Mouse (Mus musculus) 416B (cell line): ENCODE measurements around the gene Cyyr1.
"Not testable (repeated sequence)": the region's sequence is repeated elsewhere in the genome, so short reads cannot be mapped to it uniquely, and the experiment has no call there.

Source experiments
- DNase-seq: peaks from one replicate; pipeline ENCODE4 v3.0.0; 2011; ENCODE audit warnings: low read depth

Cyyr1 gene

DNA sequence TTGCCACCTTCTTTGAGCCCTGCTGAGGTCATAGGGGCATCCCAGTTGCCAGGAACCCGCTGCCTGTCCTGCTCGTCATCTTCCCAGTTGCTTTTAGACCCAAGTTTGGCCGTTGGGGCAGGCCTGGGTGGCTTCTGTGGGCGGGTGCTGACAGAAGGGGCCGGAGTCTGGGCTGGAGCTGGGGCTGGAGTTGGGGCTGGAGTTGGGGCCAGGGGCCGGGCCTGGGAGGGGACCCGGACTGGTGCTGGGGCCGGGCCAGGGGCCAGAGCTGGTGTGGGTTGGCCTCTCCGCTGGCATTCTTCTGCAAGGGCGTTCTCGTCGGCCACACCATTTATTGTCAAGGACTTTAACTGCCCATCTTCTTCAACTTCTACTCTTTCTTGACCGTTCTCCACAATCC lies at the start of gene Cyyr1:
Gene Cyyr1 (minus strand): TSS at position 101 of the 400 bp plus-strand sequence.
- DNase-seq, result not testable (repeated sequence)

DNA sequence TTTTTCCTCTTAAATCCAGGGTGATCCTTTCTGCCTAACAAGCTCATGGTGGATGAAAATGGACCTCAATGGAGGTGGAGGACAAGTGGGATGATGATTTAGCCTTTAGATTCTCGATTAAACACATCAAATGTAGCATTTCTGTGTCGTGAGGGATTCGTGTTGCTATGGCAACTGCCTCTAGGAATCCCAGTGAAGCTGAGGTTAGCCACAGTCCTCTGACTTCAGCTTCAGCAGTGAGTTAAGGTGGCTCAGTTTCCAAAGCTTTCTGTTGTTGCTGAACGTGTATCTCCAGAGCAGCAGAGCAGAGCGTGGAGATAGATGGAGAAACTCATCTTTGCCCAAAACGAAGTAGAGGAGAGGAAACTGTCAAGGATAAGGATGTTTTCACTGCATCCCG lies 35.6 kb upstream of the Cyyr1 start:
- no peak for DNase-seq

DNA sequence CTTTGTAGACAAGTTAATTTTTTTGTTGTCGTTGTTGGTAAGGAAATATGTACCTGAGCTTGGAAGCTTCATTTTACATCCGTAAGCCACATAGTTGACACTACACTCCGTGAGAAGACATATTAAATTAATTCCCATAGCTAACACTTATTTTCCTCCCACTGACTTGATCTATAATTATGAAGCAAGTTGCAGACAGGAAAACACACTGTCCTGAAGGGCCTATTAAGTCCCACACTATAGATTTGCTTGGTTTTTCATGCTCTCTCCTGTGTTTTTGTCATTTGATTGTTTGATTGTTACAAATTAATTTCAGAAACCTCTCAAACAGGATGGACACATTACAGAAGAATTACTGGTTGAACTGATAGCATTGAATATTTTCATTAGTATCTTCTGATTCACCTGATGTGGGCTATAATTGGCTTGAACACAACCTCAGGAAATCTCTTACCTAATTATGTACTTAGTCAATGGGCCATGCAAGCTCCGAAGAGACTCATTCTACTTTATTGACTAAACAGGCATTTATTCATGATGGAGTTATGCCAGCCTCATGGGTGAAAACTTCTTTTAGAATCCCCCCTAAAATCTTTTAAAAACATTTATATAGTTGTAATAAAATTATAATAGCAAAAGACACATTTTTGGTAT lies 34.5 kb upstream of the Cyyr1 start:
- DNase-seq, result no peak

DNA sequence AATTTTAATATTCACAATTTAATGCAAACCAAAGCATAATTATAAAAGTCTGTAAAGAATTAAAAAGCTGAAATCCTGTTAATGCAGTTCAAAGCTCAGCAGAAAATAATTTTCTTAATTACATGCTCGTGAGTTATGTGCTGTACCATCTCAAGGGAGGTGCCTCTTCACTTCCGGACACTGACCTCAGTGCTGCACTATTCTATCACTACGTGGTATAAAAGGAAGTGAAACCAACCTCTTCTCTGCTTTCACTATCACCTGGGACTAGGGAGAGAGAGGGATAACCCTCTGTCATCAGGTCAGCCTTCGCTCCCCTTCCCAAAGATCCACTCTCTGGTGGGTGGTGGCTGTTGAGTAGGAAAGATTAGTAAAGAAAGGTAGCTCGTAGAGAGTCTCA lies 13.3 kb upstream of the Cyyr1 start:
- DNase-seq, result no peak

DNA sequence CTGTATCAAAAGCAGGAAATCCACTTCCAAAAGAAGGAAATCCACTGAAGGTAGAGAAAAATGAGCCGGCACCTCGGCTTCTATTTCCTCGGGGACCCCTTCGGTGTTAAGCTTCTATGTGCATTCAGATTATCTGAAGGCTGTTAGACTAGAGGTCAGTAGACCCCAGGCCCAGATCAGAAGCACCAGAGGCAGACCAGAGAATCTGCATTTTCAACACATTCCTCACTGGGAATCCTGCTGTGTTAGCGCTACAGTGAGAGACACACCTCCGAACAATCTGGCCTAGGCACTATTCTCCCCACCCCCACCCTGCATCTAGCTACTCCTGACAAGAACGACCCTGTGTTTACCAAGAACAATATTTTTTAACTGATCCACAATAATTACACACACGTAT lies 641 bp upstream of the Cyyr1 start:
- DNase-seq, result no peak

DNA sequence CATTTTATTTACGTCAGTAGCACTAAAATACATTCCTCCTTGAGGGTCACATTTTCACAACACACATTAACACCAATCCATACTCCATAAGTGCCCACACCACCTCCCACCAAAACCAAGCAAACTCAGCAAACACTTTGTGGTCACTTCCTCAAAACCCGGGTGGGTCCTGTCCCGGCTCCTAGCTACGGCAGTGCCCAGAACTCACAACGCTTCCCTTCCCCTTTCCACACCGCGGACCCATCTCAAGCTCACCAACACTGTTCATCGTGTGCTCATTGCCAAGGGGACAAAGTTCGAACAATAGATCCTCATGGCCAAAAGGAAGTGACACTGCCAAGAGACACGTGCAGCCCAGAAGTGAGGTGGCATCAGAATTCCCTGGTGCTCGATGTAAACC lies 1.2 kb downstream of the Cyyr1 start:
- not testable (repeated sequence) for DNase-seq

DNA sequence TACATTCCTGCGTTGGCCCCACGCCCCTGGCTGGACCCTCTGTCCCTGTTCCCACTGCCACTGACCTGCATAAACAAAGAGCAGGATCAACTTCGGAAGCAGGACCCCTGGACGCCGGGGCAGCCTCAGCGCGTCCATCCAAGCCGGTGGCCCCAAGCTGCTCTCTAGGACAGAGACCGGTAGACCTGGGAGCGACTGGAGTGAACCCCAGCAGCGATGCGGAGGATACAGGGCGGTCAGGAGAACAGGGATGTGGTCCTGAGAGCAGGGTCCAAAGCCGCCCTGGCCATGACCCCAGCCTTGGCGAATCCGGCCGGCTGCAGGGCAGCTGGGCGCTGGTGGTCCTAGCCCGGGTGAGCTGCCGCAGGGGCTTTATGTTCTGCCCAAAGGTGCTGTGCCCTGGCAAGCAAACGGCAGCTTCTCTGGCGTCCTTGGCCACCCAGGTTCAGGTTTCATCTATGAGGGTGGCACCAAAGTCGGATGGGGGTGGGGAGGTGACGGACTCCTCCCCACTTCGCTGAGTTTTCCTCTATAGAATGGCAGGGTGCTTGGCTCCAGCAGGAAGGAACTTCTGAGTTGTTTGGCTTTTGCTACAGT lies 3.1 kb downstream of the Cyyr1 start:
- DNase-seq, result no peak

DNA sequence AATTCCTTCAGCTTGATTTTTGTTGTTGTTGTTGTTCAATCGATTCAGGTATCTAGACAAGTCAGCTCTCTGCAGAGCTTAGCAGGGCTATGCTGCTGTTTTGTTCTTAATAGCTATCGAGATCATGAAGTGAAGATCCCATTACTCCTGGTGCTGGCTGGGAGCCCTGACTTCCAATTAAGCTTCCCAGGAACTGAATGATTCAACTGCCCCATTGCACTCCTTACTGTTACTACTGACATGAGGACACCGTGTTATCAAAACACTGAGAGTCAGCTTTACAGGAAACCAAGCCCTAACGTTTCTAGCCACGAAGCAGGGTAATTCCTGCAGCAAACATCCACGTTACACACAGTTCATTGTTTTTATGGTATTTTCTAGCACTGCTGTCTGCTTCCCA lies 6.7 kb downstream of the Cyyr1 start:
- no peak for DNase-seq

DNA sequence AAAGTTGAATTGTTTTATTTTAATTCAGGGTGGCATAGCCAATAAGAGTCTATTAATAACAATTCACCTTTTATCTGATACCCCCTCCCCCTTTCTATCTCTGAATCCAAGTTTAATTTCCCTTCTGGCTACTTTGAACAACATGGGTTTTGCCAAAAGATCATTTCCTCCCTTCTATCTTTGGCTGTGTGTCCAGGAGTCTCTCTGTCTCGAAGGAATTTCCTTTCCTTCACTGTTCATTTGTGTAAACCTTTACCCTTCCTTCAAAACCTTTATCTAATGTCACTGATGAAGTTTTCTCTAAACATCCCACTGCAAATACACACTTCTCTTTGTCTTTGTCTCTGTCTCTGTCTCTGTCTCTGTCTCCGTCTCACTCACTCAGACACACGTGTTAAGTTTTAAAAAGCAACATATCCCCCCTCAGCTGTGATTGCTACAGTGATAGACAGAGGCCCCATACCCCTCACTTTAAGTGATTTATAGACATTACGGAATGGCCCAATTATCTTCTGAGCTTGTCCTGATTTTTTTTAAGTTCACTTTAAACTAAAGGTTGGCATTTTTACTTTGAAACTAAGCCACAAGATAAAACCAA lies 11.4 kb downstream of the Cyyr1 start:
- no peak for DNase-seq

DNA sequence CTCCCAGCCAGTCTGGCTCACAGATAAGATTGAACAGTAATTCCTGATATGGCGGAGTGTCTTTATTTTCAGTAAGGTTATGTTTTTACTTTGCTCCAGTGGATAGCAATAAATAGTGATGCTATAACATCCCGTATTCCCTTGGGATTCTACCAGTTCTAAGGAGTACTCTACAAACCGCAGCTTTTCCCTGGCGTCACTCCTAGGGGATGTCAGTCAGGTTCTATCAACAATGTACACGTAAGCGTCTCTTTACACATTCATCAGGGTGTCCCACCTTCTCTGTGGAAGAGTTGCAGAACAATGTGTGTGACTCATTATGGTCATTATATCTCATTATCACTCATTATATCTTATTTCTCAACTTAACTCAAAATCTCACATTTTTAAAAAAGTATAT lies 12.2 kb downstream of the Cyyr1 start:
- no peak for DNase-seq

DNA sequence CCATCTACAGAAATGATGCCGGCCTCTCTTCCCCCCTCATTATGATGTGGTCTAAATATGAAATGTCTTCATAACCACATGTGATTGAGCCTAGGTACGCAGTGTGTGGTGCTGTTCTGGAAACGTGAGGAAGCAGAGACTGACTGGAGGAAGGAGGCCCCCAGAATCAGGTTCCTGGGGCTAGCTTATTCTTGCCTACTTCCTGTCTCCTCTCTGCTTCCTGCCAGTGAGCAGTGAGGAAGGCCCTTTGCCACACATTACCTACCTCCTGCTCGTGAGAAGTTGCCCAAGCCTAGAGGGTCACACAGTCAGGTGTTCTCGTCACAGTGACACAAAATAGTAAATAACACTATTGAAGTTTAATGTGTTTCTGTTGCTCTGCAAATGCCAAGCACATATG lies 14.8 kb downstream of the Cyyr1 start:
- DNase-seq, result no peak

DNA sequence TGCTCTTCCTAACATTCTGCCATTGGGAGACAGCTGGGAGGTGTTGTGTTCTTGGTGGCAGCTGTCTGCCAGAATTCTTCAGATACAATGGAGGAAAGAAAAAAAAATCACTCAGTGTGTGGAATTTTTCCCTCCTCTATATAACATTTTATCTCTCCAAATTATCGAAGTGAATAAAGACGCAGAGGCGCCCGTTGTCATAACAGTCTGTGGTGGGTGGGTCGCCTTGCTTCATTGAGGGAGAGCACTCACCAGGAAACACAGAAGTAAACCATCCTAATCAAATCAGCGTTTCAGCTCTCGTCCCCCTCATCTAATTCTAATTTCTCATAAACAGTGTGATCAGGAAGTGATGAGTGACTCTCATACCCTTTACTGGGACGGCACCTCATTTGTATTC lies 17.1 kb downstream of the Cyyr1 start:
- DNase-seq, result no peak

DNA sequence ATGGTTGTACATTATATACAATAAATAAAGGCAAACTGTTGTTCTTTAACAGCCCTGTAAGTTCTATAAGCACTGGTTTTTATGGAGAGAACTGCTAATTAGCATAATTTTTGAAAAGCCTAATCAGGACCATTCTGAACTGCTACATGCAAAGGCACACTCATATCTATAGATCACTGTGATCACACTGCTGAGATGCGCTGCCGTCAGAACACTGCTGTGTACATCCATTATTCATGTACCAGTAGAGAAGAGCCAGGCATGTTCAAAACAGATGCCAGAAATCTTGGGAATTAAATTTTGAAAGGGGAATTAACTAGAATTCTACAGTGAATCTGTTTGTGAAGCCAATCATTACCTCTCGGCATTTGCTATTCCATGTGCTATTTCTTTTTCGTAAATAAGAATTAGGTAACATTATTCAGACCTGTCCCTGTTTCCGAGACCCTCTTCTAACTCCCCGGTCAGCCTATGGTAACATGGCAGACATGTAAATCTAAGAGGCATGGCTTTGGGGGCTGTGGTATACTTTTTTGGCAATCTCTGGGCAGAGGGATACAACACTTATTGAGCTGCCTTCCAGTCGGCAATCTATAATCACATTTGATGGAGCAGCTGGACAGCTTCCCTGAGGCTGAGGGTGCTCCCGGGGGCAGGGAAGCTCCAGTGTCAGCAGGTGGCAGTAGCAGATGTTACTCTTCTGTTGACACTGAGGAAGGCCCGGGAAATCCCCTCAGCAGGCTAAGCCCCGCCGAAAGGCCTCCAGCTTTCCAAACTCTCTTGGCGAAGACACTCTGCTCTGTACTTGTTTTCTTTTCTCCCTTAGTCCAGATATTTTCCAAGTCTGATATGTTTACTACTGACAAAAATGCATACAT lies 25.2 kb downstream of the Cyyr1 start:
- no peak for DNase-seq

DNA sequence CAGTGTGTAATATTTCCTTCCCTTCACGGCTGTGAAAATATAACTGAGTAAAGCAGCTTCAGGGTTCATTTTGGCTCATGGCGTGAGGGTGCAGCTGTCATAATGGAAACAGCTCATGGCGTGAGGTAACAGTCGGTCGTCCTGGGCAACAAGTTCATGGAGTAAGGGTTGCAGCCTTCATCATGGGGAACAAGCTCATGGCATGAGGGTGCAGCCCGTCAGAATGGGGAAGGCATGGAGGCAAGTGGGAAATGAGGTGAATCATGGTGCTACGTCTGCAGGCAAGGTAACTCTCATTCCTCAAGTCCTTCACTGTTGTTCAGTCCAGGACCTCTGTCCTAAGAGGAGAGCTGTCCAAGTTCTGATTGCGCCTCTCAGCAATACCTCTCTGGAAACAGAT lies 28.6 kb downstream of the Cyyr1 start:
- DNase-seq, result no peak

DNA sequence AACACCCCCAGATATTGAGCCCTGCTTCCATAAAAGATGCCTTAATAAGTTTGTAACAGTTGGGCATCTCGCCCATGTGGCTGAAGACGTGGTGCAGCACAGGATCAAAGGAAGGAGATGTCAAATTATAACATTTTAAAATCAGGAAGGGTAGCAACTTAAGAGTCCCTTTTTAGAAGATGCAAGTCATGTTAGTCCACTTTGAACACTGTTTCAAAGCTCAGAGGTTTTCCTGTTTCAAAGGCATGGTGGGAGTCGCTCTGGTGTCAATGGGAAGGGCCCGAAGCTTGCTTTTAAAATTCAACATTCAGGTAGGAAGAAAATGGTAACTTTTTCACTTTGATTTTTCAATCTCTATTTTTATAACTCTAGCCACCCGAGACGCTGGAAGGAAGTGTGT lies 45.9 kb downstream of the Cyyr1 start:
- no peak for DNase-seq

DNA sequence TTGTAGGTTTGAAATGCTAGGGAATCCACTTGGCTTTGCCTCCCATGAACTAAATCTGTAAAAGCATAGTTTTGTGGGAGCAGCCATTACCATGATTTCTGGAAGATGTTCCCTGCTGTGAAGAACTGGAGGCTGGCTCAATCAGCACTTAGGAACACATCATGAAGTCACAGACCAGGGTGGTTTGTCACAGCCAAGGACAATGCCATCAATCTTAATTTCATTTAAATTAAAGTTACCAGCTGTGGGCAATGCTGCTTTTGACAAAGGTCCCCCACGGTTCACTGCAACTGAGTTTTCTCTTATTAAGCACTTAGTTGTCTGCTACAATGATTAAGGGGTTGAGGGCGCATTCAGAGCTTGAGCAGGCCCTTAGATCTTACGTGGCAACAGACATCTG lies 48.1 kb downstream of the Cyyr1 start:
- no peak for DNase-seq

DNA sequence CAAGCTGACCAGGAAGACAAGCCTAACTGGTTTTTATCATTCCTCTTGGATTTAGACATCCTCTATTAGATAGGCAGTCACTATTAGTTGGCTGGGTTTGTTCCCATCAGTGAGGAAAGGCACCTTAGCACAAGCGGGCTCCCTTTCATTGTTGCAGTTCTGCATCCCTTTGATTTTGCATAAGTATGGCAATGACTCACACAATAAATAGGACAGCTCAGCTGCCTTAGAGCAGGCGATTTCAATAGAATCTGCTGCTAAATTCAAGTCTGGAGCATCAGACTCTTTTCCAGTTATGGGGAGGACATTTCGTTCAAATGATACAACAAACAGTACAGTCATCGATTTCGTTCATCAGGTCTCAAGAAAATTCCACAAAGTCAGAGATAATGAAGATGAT lies 49.8 kb downstream of the Cyyr1 start:
- DNase-seq, result no peak

DNA sequence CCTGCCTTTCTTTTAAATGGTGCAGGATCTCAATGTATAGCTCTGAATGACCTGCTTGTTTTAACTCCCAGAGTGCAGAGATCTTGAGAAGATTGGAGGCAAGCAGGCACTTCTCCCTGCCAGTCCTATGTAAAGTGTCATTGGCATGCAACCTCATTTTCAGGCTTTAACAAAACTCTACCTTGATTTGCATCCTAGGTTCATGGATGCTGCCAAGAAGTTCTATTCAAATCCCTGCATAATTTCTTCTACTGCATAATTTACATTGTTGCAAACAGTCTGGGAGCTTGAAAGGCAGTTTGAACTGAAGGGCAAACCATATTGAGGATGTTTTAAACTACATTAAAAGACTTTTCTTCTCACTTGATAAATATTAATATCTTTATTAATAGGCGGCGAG lies 57.4 kb downstream of the Cyyr1 start:
- DNase-seq, result no peak

DNA sequence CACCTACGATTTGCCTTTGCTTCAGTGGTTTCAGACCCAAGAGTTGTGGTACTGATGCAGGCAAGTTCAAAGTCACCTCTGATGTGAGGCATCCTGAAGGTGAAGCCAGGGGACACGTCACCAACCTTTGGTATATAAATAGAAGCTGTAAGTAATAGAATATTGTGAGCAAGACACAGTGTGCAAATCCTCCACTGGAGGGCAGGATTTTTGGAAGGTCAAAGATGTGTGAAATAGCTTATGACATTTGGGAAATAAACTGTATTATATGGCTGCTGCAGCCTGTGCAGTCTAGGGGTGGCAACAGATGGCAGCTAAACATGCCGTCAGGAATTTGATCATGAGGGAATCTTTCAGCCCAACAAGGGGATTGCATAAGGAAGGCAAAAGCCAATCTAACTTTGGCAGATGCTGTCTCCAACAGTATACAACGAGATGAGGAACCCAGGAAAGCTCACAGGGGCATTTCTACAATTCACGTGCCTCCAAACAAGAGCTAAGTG lies 65.0 kb downstream of the Cyyr1 start:
- DNase-seq, result no peak

DNA sequence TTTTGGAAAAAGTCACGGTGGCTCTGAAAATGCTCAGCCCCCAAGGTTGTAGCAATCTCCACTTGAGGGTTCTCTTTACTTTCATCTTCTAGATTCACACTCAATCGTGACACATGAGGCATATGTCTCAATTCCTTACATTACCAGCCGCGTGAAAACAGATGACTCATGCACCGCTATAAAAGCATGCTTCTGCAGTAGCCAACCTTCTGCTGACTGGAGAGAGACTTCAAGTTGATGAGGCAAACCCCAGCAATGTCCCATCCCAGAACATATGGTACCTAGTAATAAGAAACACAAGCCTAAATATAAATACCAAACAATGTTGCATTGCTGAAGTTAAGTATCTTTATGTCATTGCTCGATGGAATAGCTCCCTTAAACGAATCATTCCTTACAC lies 65.9 kb downstream of the Cyyr1 start:
- no peak for DNase-seq

DNA sequence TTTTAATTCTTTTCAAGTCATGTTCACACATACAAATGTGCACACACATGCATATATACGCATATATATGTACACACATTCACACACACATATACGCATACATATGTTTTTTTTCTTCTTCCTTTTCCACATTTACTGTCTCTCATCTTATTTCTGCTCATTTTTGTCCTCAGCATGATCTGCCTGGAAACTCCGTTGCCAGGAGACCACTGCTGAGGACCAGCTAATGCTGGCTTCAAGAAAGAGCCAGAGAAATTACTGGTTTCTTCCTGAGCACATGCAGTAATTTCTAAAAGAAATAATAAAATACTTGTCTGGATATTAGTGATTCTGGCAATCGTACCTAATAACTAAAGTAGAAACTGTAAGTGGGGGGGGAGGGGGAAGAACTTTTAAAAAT lies 68.6 kb downstream of the Cyyr1 start:
- DNase-seq, result no peak

DNA sequence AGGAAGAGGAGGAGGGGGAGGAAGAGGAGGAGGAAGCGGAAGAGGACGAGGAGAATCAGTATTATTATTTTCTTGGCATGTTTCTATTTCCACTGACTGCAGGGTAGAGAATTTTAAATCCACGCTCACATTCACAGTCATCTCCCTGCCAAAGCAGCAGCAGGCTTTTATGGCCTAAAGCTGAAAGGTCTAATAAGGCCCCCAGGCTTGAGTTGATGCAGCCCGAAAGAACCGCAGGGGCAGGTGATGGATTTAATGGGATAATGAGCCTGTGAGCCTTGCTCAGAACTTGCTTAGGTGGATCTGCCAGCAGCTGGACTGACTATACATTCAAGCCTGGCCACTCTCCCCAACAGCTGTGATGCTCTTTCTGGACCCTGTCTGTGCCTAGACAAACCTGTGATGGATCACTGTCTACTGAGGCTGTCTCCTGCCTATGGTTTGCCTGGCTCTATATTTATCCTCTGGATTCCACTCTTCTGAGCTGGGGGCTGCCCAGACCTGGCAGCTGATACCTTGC lies 78.6 kb downstream of the Cyyr1 start:
- DNase-seq, result no peak

DNA sequence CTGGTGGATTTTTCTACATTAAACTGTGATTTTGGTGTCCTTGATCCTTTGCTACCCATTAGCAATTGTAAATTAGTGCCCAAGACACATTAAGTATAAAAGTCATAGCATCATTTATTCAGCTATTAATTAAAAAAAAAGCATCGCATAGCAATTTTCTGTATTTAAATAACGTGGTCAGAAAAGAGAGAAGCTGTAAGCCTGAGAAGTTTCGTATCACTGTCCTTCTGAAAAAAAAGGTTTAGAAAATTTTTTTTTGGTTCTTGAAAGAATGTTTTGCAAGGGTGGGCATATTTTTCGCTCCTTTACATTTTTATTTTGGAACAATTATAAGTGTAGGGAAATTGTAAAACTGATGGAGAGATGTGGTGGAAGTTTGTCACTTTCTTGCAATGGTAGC lies 83.1 kb downstream of the Cyyr1 start:
- DNase-seq, result no peak
